Mouse (Mus musculus) kidney, postnatal 0 days (tissue): ENCODE measurements at regions not wholly inside any gene's neighbourhood (a gene's known extent, or its start where the extent isn't known, plus 50 kb on each side); places are given as distances from the start of the nearest gene placed in this dataset.
A peak's percentile ranks its signal among the peaks of the same experiment; 100 is the strongest.

Source experiments
- ATAC-seq: fragments of 200-750 bp; cut with Nextera tagmentation; replicated peaks from 2 replicates; pipeline ENCODE4 v1.8.0; 2017; ENCODE audit warnings: low read depth, moderate number of reproducible peaks, moderate TSS enrichment, moderate library complexity; ENCODE audit not compliant: low FRiP score
- DNase-seq: peaks from one replicate; pipeline ENCODE4 v3.0.0-alpha.2; 2016; ENCODE audit warnings: low spot score
- H3K27ac ChIP-seq: fragments of 300-500 bp; sonication (generic); 2 replicates; pipeline ENCODE4 v1.5.1; 2014; ENCODE audit warnings: mild to moderate bottlenecking
- H3K27me3 ChIP-seq: fragments of 300-500 bp; sonication (generic); 2 replicates; pipeline ENCODE4 v1.6.1; 2014; ENCODE audit warnings: low read length, mixed read lengths; ENCODE audit not compliant: insufficient read depth
- H3K36me3 ChIP-seq: fragments of 300-500 bp; sonication (generic); 2 replicates; pipeline ENCODE4 v1.6.1; 2014; ENCODE audit warnings: low read length, mixed read lengths; ENCODE audit not compliant: insufficient read depth
- H3K4me1 ChIP-seq: fragments of 300-500 bp; sonication (generic); replicated peaks from 2 replicates; pipeline ENCODE4 v1.6.1; 2014; ENCODE audit warnings: antibody characterized with exemption, low read length, mixed read lengths; ENCODE audit not compliant: insufficient read depth
- H3K4me2 ChIP-seq: fragments of 300-500 bp; sonication (generic); 2 replicates; pipeline ENCODE4 v1.6.1; 2014; ENCODE audit warnings: mild to moderate bottlenecking, low read length, moderate library complexity, mixed read lengths
- H3K4me3 ChIP-seq: fragments of 300-500 bp; sonication (generic); replicated peaks from 2 replicates; pipeline ENCODE4 v1.5.1; 2014; ENCODE audit warnings: low read depth, low read length
- H3K9ac ChIP-seq: fragments of 300-500 bp; sonication (generic); 2 replicates; pipeline ENCODE4 v1.6.1; 2014; ENCODE audit warnings: low read depth, low read length
- H3K9me3 ChIP-seq: fragments of 300-500 bp; sonication (generic); replicated peaks from 2 replicates; pipeline ENCODE4 v1.6.1; 2016; ENCODE audit warnings: low read length, inconsistent platforms, mixed read lengths
- CTCF ChIP-seq: IDR thresholded peaks from 2 replicates; pipeline ENCODE4 v1.5.1; 2016; ENCODE audit warnings: antibody characterized with exemption, low read depth, mild to moderate bottlenecking, moderate library complexity
- WGBS: fragments of 180-500 bp; shearing (Covaris S2); extraction: QIAGEN DNeasy Blood & Tissue Kit; methylation state at CpG from one replicate; pipeline ENCODE4 v1.1.7; 2014; 5-methylcytosine and 5-hydroxymethylcytosine counted together

GRCm38 (mm10) chr8:77825786-77826185, 101.5 kb upstream of the Ednra start:
- H3K27ac ChIP-seq = no peak overlapping the region
- ATAC-seq = no peak
- no peaks in the 10 kb centered on the region for H3K9me3 ChIP-seq
- H3K9ac ChIP-seq = no peak overlapping the region
- H3K4me2 ChIP-seq = no peak overlapping the region
- peaks cover 8% of the 10 kb centered on the region; the same call in 1 of the 2 replicates for H3K4me1 ChIP-seq
- 40% methylated on average over 1 of the region's 1 CpGs for WGBS
- H3K4me3 ChIP-seq = no peak overlapping the region
- no peak for DNase-seq
- no peak for TF ChIP-seq CTCF
- H3K36me3 ChIP-seq = no peaks in the 10 kb centered on the region
- H3K27me3 ChIP-seq = no peaks in the 10 kb centered on the region

GRCm38 (mm10) chr8:77826255-77826654, 102.0 kb upstream of the Ednra start:
- WGBS = 50% methylated on average over 2 of the region's 2 CpGs
- Histone ChIP-seq H3K36me3 (no peaks in the 10 kb centered on the region), H3K27ac (no peak overlapping the region), H3K4me3 (no peak overlapping the region), H3K4me1 (peaks cover 8% of the 10 kb centered on the region; the same call in 1 of the 2 replicates), H3K9ac (no peak overlapping the region), H3K9me3 (no peaks in the 10 kb centered on the region), H3K4me2 (no peak overlapping the region), H3K27me3 (no peaks in the 10 kb centered on the region)
- no peak for TF ChIP-seq CTCF
- ATAC-seq = no peak
- no peak for DNase-seq

- DNase-seq = no peak
- 37% methylated on average over 7 of the region's 7 CpGs for WGBS
- no peaks in the 10 kb centered on the region for H3K27me3 ChIP-seq
- H3K4me1 ChIP-seq = peaks cover 8% of the 10 kb centered on the region; the same call in 1 of the 2 replicates
- no peak for TF ChIP-seq CTCF
- H3K4me3 ChIP-seq = no peak overlapping the region
- no peak for ATAC-seq
- no peak overlapping the region for H3K4me2 ChIP-seq
- no peaks in the 10 kb centered on the region for H3K36me3 ChIP-seq
- no peaks in the 10 kb centered on the region for H3K9me3 ChIP-seq
- H3K27ac ChIP-seq = no peak overlapping the region
- no peak overlapping the region for H3K9ac ChIP-seq
These were observed 103.8 kb upstream of the Ednra start for GRCm38 (mm10) chr8:77828079-77828478.

- H3K9me3 ChIP-seq = no peaks in the 10 kb centered on the region
- no peak overlapping the region for H3K4me2 ChIP-seq
- ATAC-seq (no peak), DNase-seq (no peak)
- H3K27ac ChIP-seq = no peak overlapping the region
- 39% methylated on average over 5 of the region's 5 CpGs for WGBS
- H3K9ac ChIP-seq = no peak overlapping the region
- H3K36me3 ChIP-seq = no peaks in the 10 kb centered on the region
- TF ChIP-seq CTCF = no peak
- H3K4me3 ChIP-seq = no peak overlapping the region
- H3K27me3 ChIP-seq = no peaks in the 10 kb centered on the region
- H3K4me1 ChIP-seq = peaks cover 8% of the 10 kb centered on the region; the same call in 1 of the 2 replicates
These were observed 105.0 kb upstream of the Ednra start for GRCm38 (mm10) chr8:77829126-77829748.

- WGBS = 32% methylated on average over 5 of the region's 5 CpGs
- no peak for TF ChIP-seq CTCF
- no peak overlapping the region for H3K9ac ChIP-seq
- no peak for ATAC-seq
- no peak overlapping the region for H3K27ac ChIP-seq
- no peak overlapping the region for H3K4me3 ChIP-seq
- H3K4me2 ChIP-seq = no peak overlapping the region
- no peaks in the 10 kb centered on the region for H3K36me3 ChIP-seq
- no peaks in the 10 kb centered on the region for H3K27me3 ChIP-seq
- no peaks in the 10 kb centered on the region for H3K9me3 ChIP-seq
- peak; percentile 69 for DNase-seq
- peaks cover 8% of the 10 kb centered on the region; the same call in 1 of the 2 replicates for H3K4me1 ChIP-seq
These were observed 105.5 kb upstream of the Ednra start for GRCm38 (mm10) chr8:77829764-77830163.

- WGBS = 59% methylated on average over 6 of the region's 6 CpGs
- Histone ChIP-seq H3K4me3 (no peak overlapping the region), H3K27ac (peak overlapping the region; percentile 27; the same call in 1 of the 2 replicates), H3K9me3 (no peaks in the 10 kb centered on the region), H3K4me1 (peaks cover 8% of the 10 kb centered on the region; the same call in 1 of the 2 replicates), H3K27me3 (no peaks in the 10 kb centered on the region), H3K36me3 (no peaks in the 10 kb centered on the region), H3K4me2 (no peak overlapping the region), H3K9ac (no peak overlapping the region)
- DNase-seq (no peak), ATAC-seq (no peak)
- TF ChIP-seq CTCF = no peak
These were observed 110.0 kb upstream of the Ednra start for GRCm38 (mm10) chr8:77834283-77834682.
